Mouse (Mus musculus): Measurements from ENCODE around the gene Gm6760.

Gene Gm6760

GRCm38 (mm10) chrX:64152098-64152497 is at the start of gene Gm6760:
Gm6760 (minus strand) TSS chrX:64152198.
- in situ Hi-C loops (cut with MseI, MboI) = no loop called here

- in situ Hi-C loops (cut with MseI, MboI) = loop anchor here in 1 of 2 experiments (25.0 kb wide), 1 partner anchor 119 kb away; no protein-coding TSS in a partner anchor
Measured at GRCm38 (mm10) chrX:64181246-64181645, 29.2 kb upstream of the Gm6760 start.

GRCm38 (mm10) chrX:64173248-64173647 is 21.2 kb upstream of the Gm6760 start, which contains the start of gene 3830417A13Rik:
3830417A13Rik (plus strand) TSS chrX:64173548.
- in situ Hi-C loops (cut with MseI, MboI) = no loop called here
